Mouse (Mus musculus): Measurements from ENCODE around the gene Trim30b. TPM values are rescaled to one million over a fixed set of nuclear protein-coding genes. Genes with fewer than 3 reads are reported as not detected.
"Not testable (repeated sequence)": the region's sequence is repeated elsewhere in the genome, so short reads cannot be mapped to it uniquely, and the experiment has no call there.

Trim30b gene
- total RNA-seq (2021) = 0.53 TPM in 1 of 2 replicates, not detected in the other
- long read RNA-seq, experiment 1 = 0 reads
- long read RNA-seq, experiment 2 = 0 reads

- peak; percentile 4 for DNase-seq
Observed at GRCm38 (mm10) chr7:104369736-104370414, at the start of gene Trim30b. Gene Trim30b, minus strand, starts transcription at chr7:104369884.

GRCm38 (mm10) chr7:104404460-104404950, 34.8 kb upstream of the Trim30b start:
- no peak for DNase-seq

GRCm38 (mm10) chr7:104401140-104401539, 31.5 kb upstream of the Trim30b start:
- no peak for DNase-seq

- DNase-seq = no peak
Observed at GRCm38 (mm10) chr7:104400698-104401097, 31.0 kb upstream of the Trim30b start, which contains the start of gene Trim30c. Gene Trim30c, minus strand, starts transcription at chr7:104400837.

GRCm38 (mm10) chr7:104398492-104398891, 28.8 kb upstream of the Trim30b start:
- DNase-seq = no peak

- DNase-seq = no peak
Observed at GRCm38 (mm10) chr7:104366339-104366738, 3.3 kb downstream of the Trim30b start.

GRCm38 (mm10) chr7:104353600-104353967, 16.1 kb downstream of the Trim30b start:
- no peak for DNase-seq

GRCm38 (mm10) chr7:104352717-104353599, 16.7 kb downstream of the Trim30b start, which contains the start of gene Trim12c:
Gene Trim12c, minus strand, starts transcription at chr7:104353362.
- peak; percentile 85 for DNase-seq

GRCm38 (mm10) chr7:104348043-104348442, 21.6 kb downstream of the Trim30b start:
- DNase-seq = not testable (repeated sequence)

GRCm38 (mm10) chr7:104340744-104341143, 28.9 kb downstream of the Trim30b start:
- DNase-seq = not testable (repeated sequence)

- DNase-seq = not testable (repeated sequence)
Observed at GRCm38 (mm10) chr7:104335547-104335946, 34.1 kb downstream of the Trim30b start.

GRCm38 (mm10) chr7:104329171-104329570, 40.5 kb downstream of the Trim30b start, which contains the start of gene Trim34b:
Gene Trim34b, plus strand, starts transcription at chr7:104329471.
- DNase-seq = not testable (repeated sequence)

- DNase-seq = no peak
Observed at GRCm38 (mm10) chr7:104322028-104322427, 47.7 kb downstream of the Trim30b start.

- not testable (repeated sequence) for DNase-seq
Observed at GRCm38 (mm10) chr7:104315369-104316080, 54.2 kb downstream of the Trim30b start, which contains the start of gene Trim12a. Gene Trim12a, minus strand, starts transcription at chr7:104315466.

- peak; percentile 26 for DNase-seq
Observed at GRCm38 (mm10) chr7:104314796-104315353, 54.8 kb downstream of the Trim30b start.

Other genes starting within 250 kb of the Trim30b start
- gene Ubqln5, start 240.1 kb downstream of the Trim30b start, total RNA-seq (2021) = not detected in 2 replicates
- gene Olfr643, start 232.5 kb downstream of the Trim30b start, total RNA-seq (2021) = not detected in 2 replicates
- not detected in 2 replicates for gene Ubqln3, start 226.6 kb downstream of the Trim30b start, total RNA-seq (2021)
- not detected in 2 replicates for gene Ubqlnl, start 219.3 kb downstream of the Trim30b start, total RNA-seq (2021)
- not detected in 2 replicates for gene Olfm5, start 205.1 kb downstream of the Trim30b start, total RNA-seq (2021)
- not detected in 2 replicates for gene Olfr648, start 186.5 kb downstream of the Trim30b start, total RNA-seq (2021)
- gene Olfr649, start 173.9 kb downstream of the Trim30b start, total RNA-seq (2021) = not detected in 2 replicates
- gene Trim6, start 151.1 kb downstream of the Trim30b start, total RNA-seq (2021) = 0.30 and 0.74 TPM in 2 replicates
- 5.9 and 7.7 TPM in 2 replicates for gene Trim34a, start 125.4 kb downstream of the Trim30b start, total RNA-seq (2021)
- 3.0 and 6.9 TPM in 2 replicates for gene Trim5, start 81.8 kb downstream of the Trim30b start, total RNA-seq (2021)
- gene Trim12a, start 54.4 kb downstream of the Trim30b start, total RNA-seq (2021) = 8.1 and 17.0 TPM in 2 replicates
- gene Trim34b, start 40.4 kb downstream of the Trim30b start, total RNA-seq (2021) = 0.38 and 0.52 TPM in 2 replicates
- 8.4 and 11.6 TPM in 2 replicates for gene Trim12c, start 16.5 kb downstream of the Trim30b start, total RNA-seq (2021)
- 0.23 TPM in 1 of 2 replicates, not detected in the other for gene Trim30c, start 31.0 kb upstream of the Trim30b start, total RNA-seq (2021)
- 3.6 and 7.3 TPM in 2 replicates for gene Trim30a, start 95.3 kb upstream of the Trim30b start, total RNA-seq (2021)
- gene Trim30d, start 138.0 kb upstream of the Trim30b start, total RNA-seq (2021) = 4.1 and 4.3 TPM in 2 replicates
- not detected in 2 replicates for gene Olfr651, start 180.2 kb upstream of the Trim30b start, total RNA-seq (2021)
- not detected in 2 replicates for gene Olfr652, start 191.0 kb upstream of the Trim30b start, total RNA-seq (2021)
- not detected in 2 replicates for gene Olfr653, start 207.4 kb upstream of the Trim30b start, total RNA-seq (2021)
- gene Olfr654, start 217.1 kb upstream of the Trim30b start, total RNA-seq (2021) = not detected in 2 replicates
- gene Olfr655, start 231.9 kb upstream of the Trim30b start, total RNA-seq (2021) = not detected in 2 replicates
- gene Olfr656, start 244.1 kb upstream of the Trim30b start, total RNA-seq (2021) = not detected in 2 replicates